Mouse (Mus musculus) liver, adult 2 months (tissue): ENCODE measurements around the gene Gdpd4.

Experiments used
- CTCF ChIP-seq: fragments of 200-500 bp; IDR thresholded peaks from 2 replicates; pipeline ENCODE4 v1.5.1; 2011; ENCODE audit warnings: low read depth, low read length, control low read depth
- POLR2A ChIP-seq: fragments of 200-500 bp; IDR thresholded peaks from 2 replicates; pipeline ENCODE4 v1.6.1; 2011; ENCODE audit warnings: low read length, control low read depth; ENCODE audit not compliant: insufficient read depth; ENCODE audit errors: extremely low read depth

- peak; percentile 99 for TF ChIP-seq CTCF
- TF ChIP-seq POLR2A, result no peak
These were observed 151.9 kb downstream of the Gdpd4 start for GRCm38 (mm10) chr7:98071620-98072019.
